In the genomic region with DNA sequence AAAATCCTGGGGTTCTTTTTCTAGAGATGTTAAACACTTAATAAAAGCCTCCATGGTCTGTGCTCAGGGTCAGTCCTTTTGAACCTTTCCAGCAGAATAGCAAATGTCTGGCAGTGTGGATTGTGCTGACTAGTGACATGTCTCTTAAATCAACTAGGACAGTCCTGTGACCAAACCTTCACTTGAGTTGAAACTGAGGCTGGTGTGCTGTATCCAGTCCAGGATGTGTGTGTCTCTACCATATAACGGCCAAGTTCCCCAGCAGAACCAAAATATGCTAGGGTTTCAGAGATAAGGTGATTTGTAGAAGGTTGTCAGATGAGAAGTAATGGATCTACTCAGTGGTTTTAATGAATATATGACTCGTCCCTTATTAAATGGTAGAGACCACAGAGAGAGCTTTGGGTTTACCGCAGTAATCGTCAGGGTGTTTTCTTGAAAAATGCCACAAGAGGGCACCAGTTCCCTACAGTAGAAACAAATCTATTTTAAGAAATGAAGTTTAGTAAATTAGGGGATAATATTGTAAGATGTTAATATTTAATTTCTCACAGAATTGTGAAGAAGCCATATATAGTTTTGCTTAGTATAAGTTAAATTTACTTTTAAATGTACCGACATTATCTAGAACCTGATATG, we compare ENCODE assay signal across 8 mouse cellular contexts. TPM values are rescaled to one million over a fixed set of nuclear protein-coding genes. Genes with fewer than 3 reads are reported as not detected.
DNase-seq lines count a peak whose midpoint lies in the region; ATAC-seq lines count a peak whose summit lies in the region.

No protein-coding gene starts in this region.

- H3K4me3 ChIP-seq in hindbrain, embryonic 14.5 days (replicated peaks; ENCODE audit: low read length): no peak overlapping the region
- H3K4me3 ChIP-seq in hindbrain, embryonic 12.5 days: no peak overlapping the region

- H3K4me1 ChIP-seq in hindbrain, embryonic 14.5 days (replicated peaks; ENCODE audit: control insufficient read depth, insufficient read depth, low read length): no peaks in the 10 kb centered on the region
- H3K4me1 ChIP-seq in hindbrain, embryonic 12.5 days: no peaks in the 10 kb centered on the region

- peak; percentile 80 for DNase-seq in hindbrain, embryonic 14.5 days (ENCODE audit: low spot score)
- peak; percentile 30 to 58 for DNase-seq in right cerebral cortex, adult 2 months (ENCODE audit: low spot score in 2 of 2)
- DNase-seq in right cerebral cortex, postnatal 4 days: no peak
- no peak for DNase-seq in frontal cortex, postnatal 10 days (ENCODE audit: low spot score in 2 of 2)
- DNase-seq in urinary bladder, postnatal 14 days (ENCODE audit: low spot score): no peak

- H3K27me3 ChIP-seq in hindbrain, embryonic 14.5 days (ENCODE audit: control insufficient read depth, insufficient read depth, low read length): no peaks in the 10 kb centered on the region
- no peaks in the 10 kb centered on the region for H3K27me3 ChIP-seq in hindbrain, embryonic 12.5 days

- 58% methylated on average over 5 of the region's 5 CpGs for WGBS in hindbrain, embryonic 14.5 days
- WGBS in hindbrain, embryonic 12.5 days: 68% methylated on average over 5 of the region's 5 CpGs

- no peak for ATAC-seq in hindbrain, embryonic 14.5 days (ENCODE audit: low FRiP score)
- no peak for ATAC-seq in hindbrain, embryonic 12.5 days (ENCODE audit: low FRiP score)
- ATAC-seq in common myeloid progenitor, adult 5-6 weeks (replicated peaks; ENCODE audit: low read depth, poor library complexity, severe bottlenecking): peak; percentile 74
- peak; percentile 62 for ATAC-seq in megakaryocyte, adult 5-6 weeks (ENCODE audit: poor library complexity, severe bottlenecking)

- peaks cover 64% of the 10 kb centered on the region for H3K36me3 ChIP-seq in hindbrain, embryonic 14.5 days (replicated peaks; ENCODE audit: control insufficient read depth, insufficient read depth)
- peaks cover 57% of the 10 kb centered on the region for H3K36me3 ChIP-seq in hindbrain, embryonic 12.5 days

- no peak overlapping the region for H3K4me2 ChIP-seq in hindbrain, embryonic 14.5 days (replicated peaks)
- H3K4me2 ChIP-seq in hindbrain, embryonic 12.5 days (replicated peaks): no peak overlapping the region

- no peaks in the 10 kb centered on the region for H3K9me3 ChIP-seq in hindbrain, embryonic 14.5 days (ENCODE audit: control insufficient read depth, low read length)
- no peaks in the 10 kb centered on the region for H3K9me3 ChIP-seq in hindbrain, embryonic 12.5 days (replicated peaks)

- no peak overlapping the region for H3K9ac ChIP-seq in hindbrain, embryonic 14.5 days
- H3K9ac ChIP-seq in hindbrain, embryonic 12.5 days: no peak overlapping the region

- H3K27ac ChIP-seq in hindbrain, embryonic 14.5 days: no peak overlapping the region
- H3K27ac ChIP-seq in hindbrain, embryonic 12.5 days: no peak overlapping the region

RNA-seq across cellular contexts. Expression of a gene that starts 15.5 kb away (rescaled TPM):
- 8.0 and 8.5 TPM in 2 replicates for polyA plus RNA-seq in hindbrain, embryonic 14.5 days (2014; fragmentation: Nextera tagmentation; extraction: Ambion mirVana)
- polyA plus RNA-seq in hindbrain, embryonic 12.5 days (2016; fragmentation: Nextera tagmentation; extraction: Ambion mirVana): 14.0 and 15.8 TPM in 2 replicates
- 17.6 and 21.4 TPM in 2 replicates for total RNA-seq in common myeloid progenitor, adult 5-6 weeks (2017)
- 27.7 and 30.2 TPM in 2 replicates for total RNA-seq in megakaryocyte, adult 5-6 weeks (2015)
- 14.6 and 19.4 TPM in 2 replicates for total RNA-seq in megakaryocyte, adult 5-6 weeks (2017)

RNA-seq across cellular contexts. Expression of a gene that starts 44.4 kb away (rescaled TPM):
- 48.3 and 61.1 TPM in 2 replicates for polyA plus RNA-seq in hindbrain, embryonic 14.5 days (2014; fragmentation: Nextera tagmentation; extraction: Ambion mirVana)
- polyA plus RNA-seq in hindbrain, embryonic 12.5 days (2016; fragmentation: Nextera tagmentation; extraction: Ambion mirVana): 57.7 and 58.6 TPM in 2 replicates
- 86.8 and 98.7 TPM in 2 replicates for total RNA-seq in common myeloid progenitor, adult 5-6 weeks (2017)
- 21.2 and 22.0 TPM in 2 replicates for total RNA-seq in megakaryocyte, adult 5-6 weeks (2015)
- 17.8 and 19.7 TPM in 2 replicates for total RNA-seq in megakaryocyte, adult 5-6 weeks (2017)

RNA-seq across cellular contexts. Expression of a gene that starts 44.4 kb away (rescaled TPM):
- 0.23 and 0.32 TPM in 2 replicates for polyA plus RNA-seq in hindbrain, embryonic 14.5 days (2014; fragmentation: Nextera tagmentation; extraction: Ambion mirVana)
- 0.80 and 0.82 TPM in 2 replicates for polyA plus RNA-seq in hindbrain, embryonic 12.5 days (2016; fragmentation: Nextera tagmentation; extraction: Ambion mirVana)
- total RNA-seq in common myeloid progenitor, adult 5-6 weeks (2017): 0.14 TPM in 1 of 2 replicates, not detected in the other
- 0.05 TPM in 1 of 2 replicates, not detected in the other for total RNA-seq in megakaryocyte, adult 5-6 weeks (2015)
- 0.04 and 0.77 TPM in 2 replicates for total RNA-seq in megakaryocyte, adult 5-6 weeks (2017)

Comparison
In these comparisons a context has a peak if more than half of its experiments do, and no peak if none do; other contexts are left out.
1. DNase-seq: peak in hindbrain, embryonic 14.5 days (single experiment) and right cerebral cortex, adult 2 months (2 of 2); none in right cerebral cortex, postnatal 4 days (single experiment), frontal cortex, postnatal 10 days (0 of 2) and urinary bladder, postnatal 14 days (single experiment).
2. ATAC-seq: peak in common myeloid progenitor, adult 5-6 weeks (single experiment) and megakaryocyte, adult 5-6 weeks (single experiment); none in hindbrain, embryonic 14.5 days (single experiment) and hindbrain, embryonic 12.5 days (single experiment).